Mouse (Mus musculus) kidney, adult 2 months (tissue): ENCODE data around the gene Mxd4. TPM values are rescaled to one million over a fixed set of nuclear protein-coding genes. Genes with fewer than 3 reads are reported as not detected.

Experiments
- DNase-seq: peaks from one replicate; pipeline ENCODE4 v3.0.0; 2021
- H3K27ac ChIP-seq: fragments of 200-500 bp; 2 replicates; pipeline ENCODE4 v1.5.1; 2012; ENCODE audit warnings: low read depth, low read length, control low read depth, inconsistent platforms; ENCODE audit not compliant: insufficient read depth
- H3K27me3 ChIP-seq: fragments of 200-500 bp; replicated peaks from 2 replicates; pipeline ENCODE4 v1.6.1; 2012; ENCODE audit warnings: mild to moderate bottlenecking, moderate library complexity, low read length, inconsistent platforms; ENCODE audit not compliant: control insufficient read depth, insufficient read depth
- H3K36me3 ChIP-seq: fragments of 200-500 bp; 2 replicates; pipeline ENCODE4 v1.6.1; 2012; ENCODE audit warnings: mild to moderate bottlenecking, moderate library complexity, low read length, inconsistent platforms; ENCODE audit not compliant: control insufficient read depth, insufficient read depth
- H3K4me1 ChIP-seq: fragments of 200-500 bp; 2 replicates; pipeline ENCODE4 v1.6.1; 2011; ENCODE audit warnings: low read length; ENCODE audit not compliant: control insufficient read depth, insufficient read depth
- H3K4me3 ChIP-seq: fragments of 200-500 bp; 2 replicates; pipeline ENCODE4 v1.5.1; 2011; ENCODE audit warnings: mild to moderate bottlenecking, low read depth, low read length, control low read depth; ENCODE audit not compliant: insufficient read depth
- CTCF ChIP-seq: fragments of 200-500 bp; conservative IDR thresholded peaks from 2 replicates; pipeline ENCODE4 v1.5.1; 2011; ENCODE audit warnings: low read depth, mild to moderate bottlenecking, control low read depth, low read length, moderate library complexity, mixed read lengths; ENCODE audit not compliant: insufficient read depth, insufficient read length
- POLR2A ChIP-seq: fragments of 200-500 bp; IDR thresholded peaks from one replicate; pipeline ENCODE4 v1.6.1; 2011; ENCODE audit warnings: low read depth, low read length, control low read depth
- WGBS: fragments of 180-500 bp; shearing (Covaris S2); methylation state at CpG from one replicate; pipeline ENCODE4 v1.1.7; 2018; 5-methylcytosine and 5-hydroxymethylcytosine counted together
- polyA plus RNA-seq: library from polyadenylated mRNA; depleted of rRNA; stranded (reverse); fragments of >200 nt; gene quantifications from 2 replicates; pipeline ENCODE4 v1.2.3, GENCODE M21; 2012

The Mxd4 gene
- polyA plus RNA-seq, 1 experiment = 143 TPM

DNA sequence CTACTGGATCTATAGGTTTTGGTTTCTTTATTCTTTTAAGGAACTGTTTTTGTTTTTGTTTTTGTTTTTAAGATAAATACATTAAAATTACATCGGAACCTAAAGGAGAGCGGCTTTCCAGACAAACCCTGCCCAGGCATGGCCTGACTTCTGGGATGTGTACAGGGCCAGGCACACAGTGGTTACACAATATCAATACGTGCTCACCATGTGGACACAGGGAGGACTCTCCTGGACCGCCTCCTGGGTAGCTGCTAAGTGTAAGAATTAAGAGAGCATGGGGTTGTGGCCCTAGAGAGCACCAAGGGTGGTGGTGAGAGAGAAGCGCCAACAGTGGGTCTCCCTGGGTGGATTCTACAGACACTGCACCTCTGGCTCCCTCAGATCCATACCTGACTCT lies 42.0 kb upstream of the Mxd4 start:
- no peaks in the 10 kb centered on the region for H3K4me1 ChIP-seq
- H3K36me3 ChIP-seq = no peaks in the 10 kb centered on the region
- no peak overlapping the region for H3K4me3 ChIP-seq
- DNase-seq = no peak
- 90% methylated on average over 5 of the region's 5 CpGs for WGBS
- TF ChIP-seq CTCF = no peak
- no peak for TF ChIP-seq POLR2A
- H3K27ac ChIP-seq = no peak overlapping the region
- H3K27me3 ChIP-seq = no peaks in the 10 kb centered on the region

DNA sequence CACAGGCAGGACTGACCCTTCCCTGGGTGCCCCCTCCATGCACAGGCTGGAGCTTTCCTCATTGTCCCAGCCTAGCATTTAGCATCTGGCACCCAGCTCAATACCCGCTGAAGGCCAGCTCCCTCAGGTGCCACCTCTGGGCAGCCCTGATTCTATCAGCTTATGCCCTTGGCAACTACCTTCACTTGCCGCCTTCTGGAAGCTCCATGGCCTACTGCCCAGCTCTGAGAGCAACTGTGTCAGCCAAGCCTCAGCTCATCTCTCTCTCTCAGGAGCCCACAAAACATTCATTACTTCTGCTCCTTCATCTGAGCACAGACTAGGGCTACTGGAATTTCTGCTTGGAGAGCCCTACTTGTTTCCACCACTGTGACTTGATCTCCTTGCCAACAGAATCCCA lies 38.0 kb upstream of the Mxd4 start:
- no peak for DNase-seq
- no peak for TF ChIP-seq CTCF
- TF ChIP-seq POLR2A = no peak
- Histone ChIP-seq H3K36me3 (no peaks in the 10 kb centered on the region), H3K4me1 (no peaks in the 10 kb centered on the region), H3K4me3 (no peak overlapping the region), H3K27ac (no peak overlapping the region), H3K27me3 (no peaks in the 10 kb centered on the region)
- WGBS = 88% methylated on average over 2 of the region's 2 CpGs

DNA sequence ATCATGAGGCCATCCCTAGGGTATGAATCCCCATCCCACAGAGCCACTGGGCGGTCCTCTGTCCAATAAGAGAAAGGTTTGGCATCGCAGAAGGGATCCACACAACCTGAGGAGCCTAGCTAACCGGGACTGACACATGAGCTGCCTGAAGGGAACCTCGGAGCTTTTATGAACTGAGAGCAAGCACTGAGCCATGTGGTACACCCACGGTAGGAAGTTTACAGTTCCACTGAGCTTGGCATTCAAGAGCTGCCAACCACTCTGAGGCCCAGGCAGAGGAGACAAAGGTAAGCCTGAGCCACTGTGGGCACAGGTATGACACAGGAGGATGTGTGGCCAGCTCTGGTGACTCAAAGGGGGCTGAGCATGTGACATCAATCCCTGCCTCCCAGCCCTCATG lies 37.0 kb upstream of the Mxd4 start:
- TF ChIP-seq CTCF (no peak), POLR2A (no peak)
- Histone ChIP-seq H3K27ac (no peak overlapping the region), H3K4me3 (no peak overlapping the region), H3K4me1 (no peaks in the 10 kb centered on the region), H3K36me3 (no peaks in the 10 kb centered on the region), H3K27me3 (no peaks in the 10 kb centered on the region)
- 62% methylated on average over 5 of the region's 5 CpGs for WGBS
- DNase-seq = no peak

DNA sequence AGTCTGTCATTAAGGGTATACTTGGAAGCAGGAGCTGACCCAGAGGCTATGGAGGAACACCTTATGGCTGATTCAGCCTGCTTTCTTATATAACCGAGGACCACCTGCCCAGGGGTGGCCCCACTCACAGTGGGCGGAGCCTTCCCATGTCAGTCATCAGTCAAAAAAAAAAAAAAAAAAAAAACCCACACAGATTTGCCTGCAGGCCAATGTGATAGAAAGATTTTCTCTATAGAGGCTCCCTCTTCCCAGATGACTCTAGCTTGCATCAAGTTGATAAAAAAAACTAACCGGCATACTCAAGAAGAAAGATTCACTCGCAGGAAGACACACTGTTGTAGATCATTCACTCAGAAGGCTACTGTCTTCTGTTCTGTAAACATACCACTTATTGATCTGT lies 32.5 kb upstream of the Mxd4 start:
- H3K4me3 ChIP-seq = no peak overlapping the region
- no peaks in the 10 kb centered on the region for H3K36me3 ChIP-seq
- no peak for DNase-seq
- no peaks in the 10 kb centered on the region for H3K4me1 ChIP-seq
- 81% methylated on average over 4 of the region's 4 CpGs for WGBS
- TF ChIP-seq CTCF = no peak
- no peak for TF ChIP-seq POLR2A
- no peak overlapping the region for H3K27ac ChIP-seq
- no peaks in the 10 kb centered on the region for H3K27me3 ChIP-seq

DNA sequence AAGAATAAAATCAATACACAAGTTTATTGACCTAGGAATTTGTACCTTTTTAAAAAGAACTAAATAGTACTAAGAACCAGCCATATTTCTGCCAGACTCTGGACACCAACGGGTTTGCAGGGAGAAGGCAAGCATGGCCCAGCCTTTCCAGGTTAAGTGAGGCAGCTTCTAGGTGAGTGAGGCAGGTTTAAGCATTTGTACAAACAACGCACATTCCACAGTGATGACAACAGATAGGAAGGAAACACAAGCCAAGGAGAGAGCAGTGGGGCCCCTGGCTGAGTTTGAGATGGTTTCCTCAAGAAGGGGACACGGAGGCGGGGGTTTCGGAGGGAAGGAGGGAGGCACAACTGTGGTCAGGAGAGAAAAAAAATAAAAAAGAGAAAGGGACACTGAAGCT lies 31.2 kb upstream of the Mxd4 start:
- no peak overlapping the region for H3K4me3 ChIP-seq
- H3K27ac ChIP-seq = no peak overlapping the region
- WGBS = 66% methylated on average over 5 of the region's 5 CpGs
- no peaks in the 10 kb centered on the region for H3K27me3 ChIP-seq
- no peaks in the 10 kb centered on the region for H3K36me3 ChIP-seq
- DNase-seq = no peak
- no peak for TF ChIP-seq POLR2A
- TF ChIP-seq CTCF = no peak
- no peaks in the 10 kb centered on the region for H3K4me1 ChIP-seq

- Histone ChIP-seq H3K4me3 (no peak overlapping the region), H3K36me3 (no peaks in the 10 kb centered on the region), H3K27ac (no peak overlapping the region), H3K4me1 (no peaks in the 10 kb centered on the region), H3K27me3 (no peaks in the 10 kb centered on the region)
- DNase-seq = no peak
- no peak for TF ChIP-seq POLR2A
- TF ChIP-seq CTCF = no peak
- WGBS = 64% methylated on average over 9 of the region's 9 CpGs
Measured at GRCm38 (mm10) chr5:34217756-34218155, 30.2 kb upstream of the Mxd4 start.

GRCm38 (mm10) chr5:34216025-34216424 lies 28.5 kb upstream of the Mxd4 start:
- no peak for DNase-seq

GRCm38 (mm10) chr5:34213659-34214058 lies 26.1 kb upstream of the Mxd4 start:
- H3K27me3 ChIP-seq = no peaks in the 10 kb centered on the region
- H3K27ac ChIP-seq = no peak overlapping the region
- H3K4me1 ChIP-seq = no peaks in the 10 kb centered on the region
- 64% methylated on average over 8 of the region's 8 CpGs for WGBS
- TF ChIP-seq POLR2A = no peak
- no peak for TF ChIP-seq CTCF
- H3K4me3 ChIP-seq = no peak overlapping the region
- no peak for DNase-seq
- no peaks in the 10 kb centered on the region for H3K36me3 ChIP-seq

More at GRCm38 (mm10) chr5:34216025-34216424, 28.5 kb upstream of the Mxd4 start:
- Histone ChIP-seq H3K4me1 (no peaks in the 10 kb centered on the region), H3K4me3 (no peak overlapping the region), H3K27ac (no peak overlapping the region), H3K36me3 (no peaks in the 10 kb centered on the region), H3K27me3 (no peaks in the 10 kb centered on the region)
- no peak for TF ChIP-seq CTCF
- WGBS = 66% methylated on average over 7 of the region's 7 CpGs
